Mouse (Mus musculus) limb, embryonic 13.5 days (tissue): ENCODE results near the gene Gnmt. TPM values are rescaled to one million over a fixed set of nuclear protein-coding genes. Genes with fewer than 3 reads are reported as not detected.

Source experiments
- ATAC-seq: fragments of 200-750 bp; cut with Nextera tagmentation; 2 replicates; pipeline ENCODE4 v1.8.0; 2017; ENCODE audit warnings: low read depth, moderate number of reproducible peaks, moderate TSS enrichment; ENCODE audit not compliant: low FRiP score
- H3K27ac ChIP-seq: fragments of 300-500 bp; sonication (generic); 2 replicates; pipeline ENCODE4 v1.5.1; 2015; ENCODE audit warnings: inconsistent platforms, mild to moderate bottlenecking, moderate library complexity
- H3K27me3 ChIP-seq: fragments of 300-500 bp; sonication (generic); 2 replicates; pipeline ENCODE4 v1.6.1; 2015; ENCODE audit warnings: mild to moderate bottlenecking, inconsistent platforms
- H3K36me3 ChIP-seq: fragments of 300-500 bp; sonication (generic); 2 replicates; pipeline ENCODE4 v1.6.1; 2015; ENCODE audit warnings: inconsistent platforms, mild to moderate bottlenecking, moderate library complexity
- H3K4me1 ChIP-seq: fragments of 300-500 bp; sonication (generic); 2 replicates; pipeline ENCODE4 v1.6.1; 2015; ENCODE audit warnings: inconsistent platforms
- H3K4me2 ChIP-seq: fragments of 300-500 bp; sonication (generic); replicated peaks from 2 replicates; pipeline ENCODE4 v1.6.1; 2015; ENCODE audit warnings: inconsistent platforms, mild to moderate bottlenecking, moderate library complexity
- H3K4me3 ChIP-seq: fragments of 300-500 bp; sonication (generic); 2 replicates; pipeline ENCODE4 v1.5.1; 2015; ENCODE audit warnings: moderate library complexity, mild to moderate bottlenecking, inconsistent platforms
- H3K9ac ChIP-seq: fragments of 300-500 bp; sonication (generic); 2 replicates; pipeline ENCODE4 v1.6.1; 2015; ENCODE audit warnings: mild to moderate bottlenecking, inconsistent platforms
- H3K9me3 ChIP-seq: fragments of 300-500 bp; sonication (generic); 2 replicates; pipeline ENCODE4 v1.6.1; 2016; ENCODE audit warnings: inconsistent platforms
- WGBS: fragments of 180-500 bp; shearing (Covaris S2); methylation state at CpG from one replicate; pipeline ENCODE4 v1.1.7; 2015; 5-methylcytosine and 5-hydroxymethylcytosine counted together
- polyA plus RNA-seq: library from polyadenylated mRNA; unstranded; fragments of >200 nt; fragmentation: Nextera tagmentation; extraction: Ambion mirVana; gene quantifications from 2 replicates; pipeline ENCODE4 v1.2.1, GENCODE M21; 2015

Gnmt gene
- polyA plus RNA-seq, 1 experiment from 2014 or later: 0.57 TPM

GRCm38 (mm10) chr17:46763544-46763943 is 34.6 kb upstream of the Gnmt start, which contains the start of gene Ptcra:
Ptcra (minus strand) TSS chr17:46763712.
- Histone ChIP-seq H3K27me3 (no peaks in the 10 kb centered on the region), H3K9me3 (no peaks in the 10 kb centered on the region), H3K27ac (no peak within 1 kb of the TSS), H3K4me2 (no peak within 1 kb of the TSS), H3K36me3 (no peaks in the 10 kb centered on the region), H3K4me3 (no peak within 1 kb of the TSS), H3K4me1 (no peaks in the 10 kb centered on the region), H3K9ac (0 out of 2 replicates have a peak within 1 kb of the TSS, but pooled peaks have one; percentile 13)
- 59% methylated on average over 2 of the region's 2 CpGs for WGBS
- ATAC-seq: no peak

- Histone ChIP-seq H3K4me1 (peaks cover 9% of the 10 kb centered on the region; the same call in 1 of the 2 replicates), H3K4me2 (no peak overlapping the region), H3K27ac (no peak overlapping the region), H3K9me3 (no peaks in the 10 kb centered on the region), H3K4me3 (no peak overlapping the region), H3K9ac (no peak overlapping the region), H3K36me3 (no peaks in the 10 kb centered on the region), H3K27me3 (no peaks in the 10 kb centered on the region)
- 80% methylated on average over 12 of the region's 12 CpGs for WGBS
- ATAC-seq: no peak
Measured at GRCm38 (mm10) chr17:46758753-46759152, 29.8 kb upstream of the Gnmt start.

GRCm38 (mm10) chr17:46751794-46752556 is 23.0 kb upstream of the Gnmt start, which contains the start of gene Cnpy3:
Cnpy3 (minus strand) TSS chr17:46752214.
- peak within 1 kb of the TSS; percentile 69 for H3K4me3 ChIP-seq
- no peaks in the 10 kb centered on the region for H3K27me3 ChIP-seq
- no peaks in the 10 kb centered on the region for H3K9me3 ChIP-seq
- ATAC-seq: peak; percentile 99
- peak within 1 kb of the TSS; percentile 78 for H3K9ac ChIP-seq
- peaks cover 15% of the 10 kb centered on the region for H3K36me3 ChIP-seq
- H3K4me2 ChIP-seq: peak within 1 kb of the TSS; percentile 75
- H3K27ac ChIP-seq: peak within 1 kb of the TSS; percentile 87
- under 1% methylated on average over 55 of the region's 58 CpGs for WGBS
- peaks cover 24% of the 10 kb centered on the region for H3K4me1 ChIP-seq

- peaks cover 23% of the 10 kb centered on the region for H3K36me3 ChIP-seq
- no peak; the same call in 1 of the 2 replicates for ATAC-seq
Measured at GRCm38 (mm10) chr17:46751056-46751793, 22.3 kb upstream of the Gnmt start.

GRCm38 (mm10) chr17:46750580-46750979 is 21.6 kb upstream of the Gnmt start:
- Histone ChIP-seq H3K4me1 (peaks cover 17% of the 10 kb centered on the region), H3K4me2 (peak overlapping the region; percentile 75), H3K27ac (peak overlapping the region; percentile 87; the same call in 1 of the 2 replicates), H3K27me3 (no peaks in the 10 kb centered on the region), H3K9ac (peak overlapping the region; percentile 78), H3K9me3 (no peaks in the 10 kb centered on the region), H3K36me3 (peaks cover 29% of the 10 kb centered on the region), H3K4me3 (peak overlapping the region; percentile 69)
- 80% methylated on average over 4 of the region's 4 CpGs for WGBS
- no peak for ATAC-seq

More at GRCm38 (mm10) chr17:46751056-46751793, 22.3 kb upstream of the Gnmt start:
- Histone ChIP-seq H3K9me3 (no peaks in the 10 kb centered on the region), H3K4me3 (peak overlapping the region; percentile 69), H3K27me3 (no peaks in the 10 kb centered on the region), H3K9ac (peak overlapping the region; percentile 78), H3K27ac (peak overlapping the region; percentile 87), H3K4me1 (peaks cover 17% of the 10 kb centered on the region), H3K4me2 (peak overlapping the region; percentile 75)
- WGBS: 13% methylated on average over 16 of the region's 16 CpGs

GRCm38 (mm10) chr17:46749282-46749681 is 20.3 kb upstream of the Gnmt start:
- Histone ChIP-seq H3K4me1 (peaks cover 17% of the 10 kb centered on the region), H3K4me2 (no peak overlapping the region), H3K9me3 (no peaks in the 10 kb centered on the region), H3K27me3 (no peaks in the 10 kb centered on the region), H3K27ac (no peak overlapping the region), H3K9ac (no peak overlapping the region), H3K4me3 (no peak overlapping the region), H3K36me3 (peaks cover 38% of the 10 kb centered on the region)
- WGBS: 89% methylated on average over 5 of the region's 5 CpGs
- ATAC-seq: no peak

GRCm38 (mm10) chr17:46747806-46748205 is 18.8 kb upstream of the Gnmt start:
- peaks cover 16% of the 10 kb centered on the region for H3K4me1 ChIP-seq
- no peaks in the 10 kb centered on the region for H3K9me3 ChIP-seq
- no peak overlapping the region for H3K9ac ChIP-seq
- H3K27ac ChIP-seq: no peak overlapping the region
- H3K4me3 ChIP-seq: no peak overlapping the region
- WGBS: 93% methylated on average over 2 of the region's 2 CpGs
- peaks cover 53% of the 10 kb centered on the region for H3K36me3 ChIP-seq
- H3K4me2 ChIP-seq: no peak overlapping the region
- H3K27me3 ChIP-seq: no peaks in the 10 kb centered on the region
- ATAC-seq: no peak

- H3K4me3 ChIP-seq: no peak overlapping the region
- no peak overlapping the region for H3K4me2 ChIP-seq
- no peaks in the 10 kb centered on the region for H3K9me3 ChIP-seq
- H3K4me1 ChIP-seq: peaks cover 12% of the 10 kb centered on the region
- 90% methylated on average over 8 of the region's 8 CpGs for WGBS
- peaks cover 58% of the 10 kb centered on the region for H3K36me3 ChIP-seq
- no peak overlapping the region for H3K9ac ChIP-seq
- H3K27ac ChIP-seq: no peak overlapping the region
- H3K27me3 ChIP-seq: no peaks in the 10 kb centered on the region
- ATAC-seq: no peak
Measured at GRCm38 (mm10) chr17:46747234-46747633, 18.3 kb upstream of the Gnmt start.

GRCm38 (mm10) chr17:46745506-46745905 is 16.5 kb upstream of the Gnmt start:
- Histone ChIP-seq H3K9ac (no peak overlapping the region), H3K4me1 (peaks cover 4% of the 10 kb centered on the region), H3K27me3 (no peaks in the 10 kb centered on the region), H3K4me2 (no peak overlapping the region), H3K36me3 (peaks cover 70% of the 10 kb centered on the region), H3K4me3 (no peak overlapping the region), H3K9me3 (no peaks in the 10 kb centered on the region), H3K27ac (no peak overlapping the region)
- ATAC-seq: no peak
- WGBS: 83% methylated on average over 2 of the region's 2 CpGs

- Histone ChIP-seq H3K4me3 (no peak overlapping the region), H3K9me3 (no peaks in the 10 kb centered on the region), H3K36me3 (peaks cover 72% of the 10 kb centered on the region), H3K27me3 (no peaks in the 10 kb centered on the region), H3K27ac (no peak overlapping the region), H3K9ac (no peak overlapping the region), H3K4me1 (no peaks in the 10 kb centered on the region), H3K4me2 (no peak overlapping the region)
- no peak for ATAC-seq
- 90% methylated on average over 9 of the region's 9 CpGs for WGBS
Measured at GRCm38 (mm10) chr17:46742986-46743385, 14.0 kb upstream of the Gnmt start.

- H3K9me3 ChIP-seq: no peaks in the 10 kb centered on the region
- no peak for ATAC-seq
- no peak overlapping the region for H3K9ac ChIP-seq
- whole genome bisulfite sequencing: 90% methylated on average over 6 of the region's 6 CpGs
- no peaks in the 10 kb centered on the region for H3K4me1 ChIP-seq
- H3K27me3 ChIP-seq: no peaks in the 10 kb centered on the region
- no peak overlapping the region for H3K4me3 ChIP-seq
- H3K27ac ChIP-seq: no peak overlapping the region
- peaks cover 69% of the 10 kb centered on the region for H3K36me3 ChIP-seq
- no peak overlapping the region for H3K4me2 ChIP-seq
Measured at GRCm38 (mm10) chr17:46741305-46741704, 12.3 kb upstream of the Gnmt start.

- Histone ChIP-seq H3K27me3 (no peaks in the 10 kb centered on the region), H3K9ac (peak overlapping the region; percentile 36; the same call in 1 of the 2 replicates), H3K4me3 (no peak overlapping the region), H3K27ac (no peak overlapping the region), H3K9me3 (no peaks in the 10 kb centered on the region), H3K36me3 (peaks cover 44% of the 10 kb centered on the region), H3K4me1 (no peaks in the 10 kb centered on the region), H3K4me2 (no peak overlapping the region)
- WGBS: 71% methylated on average over 10 of the region's 10 CpGs
- ATAC-seq: no peak
Measured at GRCm38 (mm10) chr17:46736160-46736559, 7.2 kb upstream of the Gnmt start.
